Mouse (Mus musculus): ENCODE measurements at regions not wholly inside any gene's neighbourhood (a gene's known extent, or its start where the extent isn't known, plus 50 kb on each side); places are given as distances from the start of the nearest gene placed in this dataset.

- DNase-seq (ENCODE audit: low read depth in 2 of 2, low spot score in 2 of 2): no peak
These were observed 157.2 kb downstream of the Pmp22 start for GRCm38 (mm10) chr11:63286026-63286425.

- DNase-seq (ENCODE audit: low read depth in 2 of 2, low spot score in 2 of 2): no peak
These were observed 159.0 kb downstream of the Pmp22 start for GRCm38 (mm10) chr11:63287766-63288165.

GRCm38 (mm10) chr11:63290618-63291017, 161.8 kb downstream of the Pmp22 start:
- DNase-seq (ENCODE audit: low read depth in 2 of 2, low spot score in 2 of 2): no peak

GRCm38 (mm10) chr11:63293485-63293884, 164.7 kb downstream of the Pmp22 start:
- DNase-seq (ENCODE audit: low read depth in 2 of 2, low spot score in 2 of 2): no peak

GRCm38 (mm10) chr11:63294476-63294875, 165.7 kb downstream of the Pmp22 start:
- no peak for DNase-seq (ENCODE audit: low read depth in 2 of 2, low spot score in 2 of 2)

GRCm38 (mm10) chr11:63296476-63296875, 167.7 kb downstream of the Pmp22 start:
- DNase-seq (ENCODE audit: low read depth in 2 of 2, low spot score in 2 of 2): no peak

- no peak for DNase-seq (ENCODE audit: low read depth in 2 of 2, low spot score in 2 of 2)
These were observed 171.2 kb downstream of the Pmp22 start for GRCm38 (mm10) chr11:63299712-63300581.

- no peak for DNase-seq (ENCODE audit: low read depth in 2 of 2, low spot score in 2 of 2)
These were observed 196.4 kb downstream of the Pmp22 start for GRCm38 (mm10) chr11:63325166-63325565.

- no peak for DNase-seq (ENCODE audit: low read depth in 2 of 2, low spot score in 2 of 2)
These were observed 198.1 kb downstream of the Pmp22 start for GRCm38 (mm10) chr11:63326864-63327263.

- DNase-seq (ENCODE audit: low read depth in 2 of 2, low spot score in 2 of 2): no peak
These were observed 208.7 kb downstream of the Pmp22 start for GRCm38 (mm10) chr11:63337503-63337902.

GRCm38 (mm10) chr11:63338277-63338676, 209.5 kb downstream of the Pmp22 start:
- no peak for DNase-seq (ENCODE audit: low read depth in 2 of 2, low spot score in 2 of 2)

- no peak for DNase-seq (ENCODE audit: low read depth in 2 of 2, low spot score in 2 of 2)
These were observed 216.9 kb downstream of the Pmp22 start for GRCm38 (mm10) chr11:63345653-63346052.

- no peak for DNase-seq (ENCODE audit: low read depth in 2 of 2, low spot score in 2 of 2)
These were observed 221.4 kb downstream of the Pmp22 start for GRCm38 (mm10) chr11:63350123-63350696.

- DNase-seq (ENCODE audit: low read depth in 2 of 2, low spot score in 2 of 2): no peak
These were observed 223.2 kb downstream of the Pmp22 start for GRCm38 (mm10) chr11:63351999-63352398.

- no peak for DNase-seq (ENCODE audit: low read depth in 2 of 2, low spot score in 2 of 2)
These were observed 224.2 kb downstream of the Pmp22 start for GRCm38 (mm10) chr11:63352990-63353389.

GRCm38 (mm10) chr11:63353671-63354070, 224.9 kb downstream of the Pmp22 start:
- DNase-seq (ENCODE audit: low read depth in 2 of 2, low spot score in 2 of 2): no peak

GRCm38 (mm10) chr11:63357772-63358344, 229.1 kb downstream of the Pmp22 start:
- no peak for DNase-seq (ENCODE audit: low read depth in 2 of 2, low spot score in 2 of 2)

GRCm38 (mm10) chr11:63367756-63368265, 239.0 kb downstream of the Pmp22 start:
- no peak for DNase-seq (ENCODE audit: low read depth in 2 of 2, low spot score in 2 of 2)

- no peak for DNase-seq (ENCODE audit: low read depth in 2 of 2, low spot score in 2 of 2)
These were observed 240.7 kb downstream of the Pmp22 start for GRCm38 (mm10) chr11:63369475-63369874.

GRCm38 (mm10) chr11:63376311-63376710, 247.5 kb downstream of the Pmp22 start:
- DNase-seq (ENCODE audit: low read depth in 2 of 2, low spot score in 2 of 2): no peak

GRCm38 (mm10) chr11:63376991-63377390, 248.2 kb downstream of the Pmp22 start:
- no peak for DNase-seq (ENCODE audit: low read depth in 2 of 2, low spot score in 2 of 2)

GRCm38 (mm10) chr11:63388247-63388646, 259.5 kb downstream of the Pmp22 start:
- no peak for DNase-seq (ENCODE audit: low read depth in 2 of 2, low spot score in 2 of 2)

All from CD8-positive naive resting alpha-beta T cell, adult 2 months (primary cell).